Mouse (Mus musculus) liver, embryonic 14.5 days (tissue): ENCODE results near the gene 4930558K02Rik.

Experiments used
- CTCF ChIP-seq: IDR thresholded peaks from 2 replicates; pipeline ENCODE4 v1.5.1; 2016; ENCODE audit warnings: antibody characterized with exemption, low read depth, control low read depth
- EP300 ChIP-seq: IDR thresholded peaks from 2 replicates; pipeline ENCODE4 v1.6.1; 2016; ENCODE audit warnings: antibody characterized with exemption, low read depth

- TF ChIP-seq CTCF (no peak), EP300 (no peak)
Observed at GRCm38 (mm10) chr1:161977331-161977730, 2.1 kb downstream of the 4930558K02Rik start.
